Comparison of ENCODE assay signal across 8 mouse cellular contexts in genomic region chr1:139209796-139210195, GRCm38 (mm10).
DNase-seq lines count a peak whose midpoint lies in the region; ATAC-seq and TF ChIP-seq lines count a peak whose summit lies in the region.

No protein-coding gene starts in this region.

- H3K27ac ChIP-seq in lung, embryonic 14.5 days (ENCODE audit: low read depth): no peak overlapping the region
- peak overlapping the region; percentile 59; the same call in 1 of the 2 replicates for H3K27ac ChIP-seq in forebrain, embryonic 12.5 days
- no peak overlapping the region for H3K27ac ChIP-seq in kidney, embryonic 14.5 days (ENCODE audit: low read depth, low read length)

- peak overlapping the region; percentile 12; the same call in 1 of the 2 replicates for H3K4me2 ChIP-seq in lung, embryonic 14.5 days
- peak overlapping the region; percentile 26; the same call in 1 of the 2 replicates for H3K4me2 ChIP-seq in forebrain, embryonic 12.5 days
- no peak overlapping the region for H3K4me2 ChIP-seq in kidney, embryonic 14.5 days (replicated peaks; ENCODE audit: low read depth, low read length)

- no peaks in the 10 kb centered on the region for H3K4me1 ChIP-seq in lung, embryonic 14.5 days (ENCODE audit: insufficient read depth)
- H3K4me1 ChIP-seq in forebrain, embryonic 12.5 days: peaks cover 31% of the 10 kb centered on the region
- peaks cover 6% of the 10 kb centered on the region; the same call in 1 of the 2 replicates for H3K4me1 ChIP-seq in kidney, embryonic 14.5 days (ENCODE audit: control insufficient read depth, insufficient read depth, low read length)

- H3K9ac ChIP-seq in lung, embryonic 14.5 days: no peak overlapping the region
- H3K9ac ChIP-seq in forebrain, embryonic 12.5 days: no peak overlapping the region
- no peak overlapping the region for H3K9ac ChIP-seq in kidney, embryonic 14.5 days (ENCODE audit: low read depth, low read length)

- no peak overlapping the region for H3K4me3 ChIP-seq in lung, embryonic 14.5 days (ENCODE audit: low read depth, low read length)
- no peak overlapping the region for H3K4me3 ChIP-seq in forebrain, embryonic 12.5 days (replicated peaks)
- H3K4me3 ChIP-seq in kidney, embryonic 14.5 days (ENCODE audit: low read length): no peak overlapping the region

- peak; percentile 85 for DNase-seq in lung, embryonic 14.5 days
- no peak for DNase-seq in lung, postnatal 25 days (ENCODE audit: low spot score)
- peak; percentile 10 to 11 for DNase-seq in left cerebral cortex, adult 8-10 months (ENCODE audit: low spot score in 2 of 2)
- peak; percentile 14 for DNase-seq in ovary, postnatal 10 days (ENCODE audit: low spot score)
- no peak for DNase-seq in cerebellum, adult 11-12 months
- no peak for DNase-seq in kidney, postnatal 25 days

- no peaks in the 10 kb centered on the region for H3K36me3 ChIP-seq in lung, embryonic 14.5 days (ENCODE audit: insufficient read depth)
- H3K36me3 ChIP-seq in forebrain, embryonic 12.5 days (replicated peaks): no peaks in the 10 kb centered on the region
- H3K36me3 ChIP-seq in kidney, embryonic 14.5 days (ENCODE audit: control insufficient read depth, insufficient read depth, low read length): no peaks in the 10 kb centered on the region

- WGBS in lung, embryonic 14.5 days: 12% methylated on average over 7 of the region's 7 CpGs
- WGBS in forebrain, embryonic 12.5 days: 12% methylated on average over 7 of the region's 7 CpGs
- WGBS in kidney, embryonic 14.5 days: 17% methylated on average over 7 of the region's 7 CpGs

- H3K9me3 ChIP-seq in lung, embryonic 14.5 days (ENCODE audit: low read depth, low read length): no peaks in the 10 kb centered on the region
- no peaks in the 10 kb centered on the region for H3K9me3 ChIP-seq in forebrain, embryonic 12.5 days
- H3K9me3 ChIP-seq in kidney, embryonic 14.5 days (ENCODE audit: control insufficient read depth, low read length): no peaks in the 10 kb centered on the region

- no peaks in the 10 kb centered on the region for H3K27me3 ChIP-seq in lung, embryonic 14.5 days (ENCODE audit: insufficient read depth, low read length)
- H3K27me3 ChIP-seq in forebrain, embryonic 12.5 days: no peaks in the 10 kb centered on the region
- no peaks in the 10 kb centered on the region for H3K27me3 ChIP-seq in kidney, embryonic 14.5 days (ENCODE audit: control insufficient read depth, insufficient read depth, low read length)

- TF ChIP-seq CTCF in lung, embryonic 14.5 days (IDR thresholded peaks at IDR 0.05; ENCODE audit: low read depth): no peak

- ATAC-seq in lung, embryonic 14.5 days (ENCODE audit: insufficient read depth): peak; percentile 83
- peak; percentile 60 for ATAC-seq in forebrain, embryonic 12.5 days (ENCODE audit: low FRiP score)
- ATAC-seq in kidney, embryonic 14.5 days (ENCODE audit: low FRiP score, low TSS enrichment): no peak

Comparison
In these comparisons a context has a peak if more than half of its experiments do, and no peak if none do; other contexts are left out.
1. DNase-seq: peak in lung, embryonic 14.5 days (single experiment), left cerebral cortex, adult 8-10 months (2 of 2) and ovary, postnatal 10 days (single experiment); none in lung, postnatal 25 days (single experiment), cerebellum, adult 11-12 months (single experiment) and kidney, postnatal 25 days (0 of 2).